Mouse (Mus musculus): Measurements from ENCODE around the gene Fam102a.

GRCm38 (mm10) chr2:32500461-32500860 lies 34.7 kb upstream of the Fam102a start:
- TF ChIP-seq GATA1 (IDR thresholded peaks at IDR 0.05; ENCODE audit: borderline replicate concordance, low read length) (no peak), FLI1 (IDR thresholded peaks at IDR 0.05; ENCODE audit: low read length) (no peak)
